Mouse (Mus musculus) mature B cell (primary cell): Measurements from ENCODE around the gene Sema6d.

ENCODE experiments used
- in situ Hi-C: fragments of 300-500 bp; cut with MboI; formaldehyde crosslinking; loops from 2 replicates; pipeline ENCODE4 v1.14.3; 2019

Sema6d gene

DNA sequence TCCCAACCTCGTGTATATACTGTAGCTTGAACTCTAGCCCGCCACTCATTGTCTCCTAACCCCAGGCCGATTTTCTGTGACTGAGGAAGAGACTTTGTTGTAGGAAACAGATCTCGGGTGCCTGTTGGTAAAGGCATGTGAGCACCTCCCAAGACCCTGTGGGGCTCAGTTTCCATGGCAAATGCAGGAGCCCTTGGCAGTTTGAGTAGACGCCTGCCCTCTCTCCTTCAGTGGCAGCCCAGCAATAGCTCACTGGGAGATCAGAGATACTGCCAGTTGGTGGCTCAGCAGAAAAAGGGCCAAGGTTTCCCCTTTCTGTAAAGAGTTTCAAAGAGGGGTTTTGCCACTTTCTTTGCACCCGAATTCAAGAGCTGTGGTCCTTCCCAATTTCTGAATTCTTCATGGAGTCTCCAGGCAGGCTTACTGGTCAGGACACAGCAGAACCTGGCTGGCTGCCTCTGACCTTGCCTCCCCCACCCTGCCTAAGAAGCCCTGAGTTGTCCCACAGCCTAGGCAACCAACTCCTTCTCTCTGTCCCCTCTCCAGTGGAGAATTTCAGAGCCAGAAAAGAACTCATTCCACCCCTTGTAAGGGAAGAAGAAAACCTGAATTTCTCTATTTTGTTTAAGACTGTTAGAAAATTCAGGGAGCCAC is 312.1 kb downstream of the Sema6d start:
- in situ Hi-C loops = no loop called here

DNA sequence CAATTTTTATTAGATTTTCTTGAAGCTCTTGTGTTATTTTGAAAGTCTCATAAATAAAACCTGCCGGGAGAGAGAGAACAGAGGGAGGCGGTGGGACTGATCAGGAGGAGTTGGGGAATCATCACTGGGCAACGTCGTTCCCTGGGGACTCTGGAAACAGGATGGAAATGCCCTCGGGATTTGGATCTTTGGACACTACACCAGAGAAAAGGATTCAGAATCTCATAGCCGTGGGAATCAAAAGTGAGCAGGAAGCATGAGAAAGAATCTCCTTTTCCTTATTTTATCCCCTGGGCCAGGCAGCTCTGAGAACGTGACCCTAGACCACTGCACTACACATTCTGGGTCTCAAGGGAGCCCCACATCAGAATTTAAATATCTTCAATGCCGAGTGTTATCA is 313.8 kb downstream of the Sema6d start:
- in situ Hi-C loops = no loop called here

DNA sequence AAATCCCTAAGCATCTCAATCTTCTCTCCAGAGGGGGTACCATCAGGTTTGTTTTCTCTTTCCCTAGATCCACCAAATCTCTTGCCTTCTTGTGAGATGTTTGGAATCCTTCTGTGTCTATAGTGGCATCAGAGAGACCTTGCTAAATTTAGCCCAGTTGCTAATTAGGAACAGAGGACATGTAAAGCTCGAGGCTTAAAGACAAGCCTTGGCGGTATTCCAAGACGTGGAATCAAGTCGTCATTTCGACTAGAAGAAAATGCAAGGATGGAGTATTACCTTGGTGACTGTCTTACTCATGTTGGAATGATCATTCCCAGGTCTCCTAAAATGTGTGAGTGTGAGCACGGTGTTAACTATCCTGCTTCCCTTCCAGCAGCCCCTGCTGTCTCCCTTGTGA is 314.2 kb downstream of the Sema6d start:
- in situ Hi-C loops = no loop called here

DNA sequence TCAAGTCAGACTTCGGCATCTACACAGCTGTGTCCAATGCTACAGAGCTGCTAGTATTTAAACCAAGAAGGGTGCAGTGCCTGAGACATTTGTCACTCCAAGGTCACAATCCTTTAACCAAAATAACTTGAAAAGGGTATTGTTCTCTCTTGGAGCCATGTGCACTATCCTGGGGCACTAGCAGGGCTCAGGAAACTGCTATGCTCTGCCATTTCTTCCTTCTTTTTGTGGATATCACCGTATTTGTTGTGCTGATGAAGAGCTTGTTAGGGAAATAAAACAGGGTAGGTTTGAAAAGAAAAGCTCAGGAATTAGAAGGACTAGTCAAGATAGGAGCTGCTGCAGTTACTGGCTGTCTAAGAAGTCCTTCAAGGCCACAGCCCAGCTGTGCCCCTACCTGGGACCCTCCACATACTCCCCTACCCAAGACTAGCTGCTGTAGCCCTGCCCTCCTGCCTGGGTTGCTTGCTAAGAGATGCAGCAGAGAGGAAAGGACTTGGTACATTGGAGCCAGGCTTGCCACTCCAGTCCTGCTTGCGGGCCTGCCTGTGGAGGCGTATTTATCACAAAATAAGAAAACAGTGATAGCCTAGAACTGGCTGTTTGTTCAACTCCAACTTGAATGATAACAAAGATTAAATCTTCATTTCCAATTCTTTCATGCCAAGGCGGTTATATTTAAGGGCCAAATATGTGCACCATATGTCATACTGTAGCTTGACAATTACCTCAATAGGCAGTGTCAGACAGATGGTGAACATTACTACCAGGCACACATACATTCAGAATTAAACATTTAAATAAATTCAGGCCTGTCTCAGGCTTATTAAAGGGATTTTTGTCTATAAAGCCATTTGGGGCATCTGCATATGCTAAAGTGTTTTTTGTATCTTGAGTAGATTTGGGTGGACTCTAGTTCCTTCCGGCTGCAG is 315.1 kb downstream of the Sema6d start:
- in situ Hi-C loops = no loop called here

DNA sequence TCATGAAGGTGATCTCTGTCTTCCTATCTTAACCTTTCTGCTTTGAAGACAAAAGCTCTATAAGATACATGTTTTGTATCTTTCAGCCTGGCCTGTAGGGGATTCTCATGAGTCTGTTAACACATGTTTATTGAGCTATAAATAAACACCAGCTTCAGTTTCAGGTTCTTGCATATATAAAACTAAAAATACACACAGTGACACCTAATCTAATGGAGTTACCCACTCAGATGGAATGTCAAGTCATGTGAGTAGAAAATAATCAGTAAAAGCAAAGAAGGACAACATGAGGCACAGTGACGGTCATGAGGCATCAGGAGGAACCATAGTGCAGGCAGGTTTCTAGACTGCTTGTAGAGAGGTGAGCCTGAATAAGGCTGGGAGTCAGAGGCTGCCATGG is 319.2 kb downstream of the Sema6d start:
- in situ Hi-C loops = no loop called here

DNA sequence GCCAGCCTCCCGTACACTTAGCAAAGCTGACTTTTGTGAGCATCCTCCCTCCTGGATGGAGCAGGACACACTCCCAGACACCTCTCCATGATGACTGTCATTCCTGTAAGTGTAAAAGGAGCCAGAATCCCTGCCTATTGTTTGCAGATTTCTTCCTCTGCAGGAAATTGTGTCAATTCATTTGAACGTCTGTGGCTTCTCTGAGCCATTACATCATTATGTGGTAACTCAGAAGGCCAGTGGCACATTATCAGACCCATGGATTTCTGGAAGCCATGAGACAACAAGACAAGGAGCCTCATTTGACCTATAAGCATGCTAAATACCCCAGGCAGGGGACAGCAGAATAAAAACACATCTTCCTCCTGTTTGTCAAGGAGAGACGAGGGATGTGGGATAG is 327.0 kb downstream of the Sema6d start:
- in situ Hi-C loops = no loop called here

DNA sequence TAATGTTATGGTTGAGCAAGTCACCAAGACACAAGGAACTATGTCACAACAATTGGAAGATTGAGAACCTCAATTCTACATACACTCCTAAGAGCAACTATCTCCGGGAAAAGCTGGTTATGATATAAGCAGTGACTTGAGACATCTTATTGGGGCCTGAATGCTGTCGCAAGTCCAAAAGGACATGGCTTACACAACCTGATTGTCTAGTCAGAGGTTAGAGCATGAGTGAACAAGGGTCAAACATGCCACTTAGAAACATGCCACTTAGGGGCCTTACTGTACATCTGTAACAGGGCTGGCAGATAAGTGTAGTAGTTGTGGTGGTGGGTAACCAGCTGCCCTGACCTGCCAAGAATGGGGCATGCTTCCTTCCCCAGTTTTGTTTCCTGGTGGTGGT is 328.6 kb downstream of the Sema6d start:
- in situ Hi-C loops = no loop called here

DNA sequence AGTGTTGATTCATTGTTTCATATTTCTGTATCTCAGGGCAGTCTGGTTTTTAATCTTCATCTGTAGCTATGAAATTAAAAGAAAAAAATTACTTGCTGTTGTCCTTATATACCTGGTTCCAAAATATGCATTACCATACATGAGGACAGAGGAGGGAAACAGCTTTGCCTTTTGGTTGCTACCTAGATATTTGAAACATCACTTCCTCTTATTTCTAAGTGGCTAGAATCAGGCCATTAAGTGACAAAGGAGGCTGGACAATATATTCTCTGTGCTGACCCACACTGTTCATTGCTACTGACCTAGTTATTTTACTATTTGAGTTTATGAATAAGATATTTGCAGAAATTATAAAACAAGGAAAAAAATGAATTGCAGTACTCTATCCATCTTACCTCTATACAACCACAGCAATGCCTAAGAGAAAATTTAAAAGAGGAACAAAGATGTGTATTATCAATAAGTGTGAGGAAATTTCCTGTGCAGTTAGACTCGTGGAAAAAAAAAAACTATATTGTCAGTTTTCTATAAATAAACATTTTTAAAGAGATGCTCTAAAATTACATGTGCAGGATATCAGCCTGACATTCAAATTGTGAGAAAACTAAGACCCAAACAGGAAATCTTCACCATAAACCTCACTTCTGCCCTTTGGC is 330.5 kb downstream of the Sema6d start:
- in situ Hi-C loops = no loop called here

DNA sequence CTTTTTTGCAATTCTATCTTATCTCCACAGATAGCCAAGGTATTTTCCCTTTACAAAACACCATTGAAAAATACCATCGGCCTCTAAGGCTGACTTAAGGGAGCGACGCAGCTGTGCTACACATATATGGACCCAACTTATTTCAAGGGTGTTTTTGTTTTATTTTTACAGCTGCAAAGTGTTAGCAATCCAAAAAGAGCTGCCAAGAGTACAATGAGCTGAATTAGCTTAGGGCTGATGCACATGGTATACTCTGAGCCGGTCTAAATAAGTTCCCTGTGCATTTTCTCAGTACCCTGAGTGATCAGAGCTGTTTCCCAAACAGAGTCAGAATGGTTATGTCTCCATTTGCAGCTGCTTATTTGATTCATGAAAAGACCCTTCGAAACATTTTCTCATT is 340.0 kb downstream of the Sema6d start:
- in situ Hi-C loops = no loop called here

DNA sequence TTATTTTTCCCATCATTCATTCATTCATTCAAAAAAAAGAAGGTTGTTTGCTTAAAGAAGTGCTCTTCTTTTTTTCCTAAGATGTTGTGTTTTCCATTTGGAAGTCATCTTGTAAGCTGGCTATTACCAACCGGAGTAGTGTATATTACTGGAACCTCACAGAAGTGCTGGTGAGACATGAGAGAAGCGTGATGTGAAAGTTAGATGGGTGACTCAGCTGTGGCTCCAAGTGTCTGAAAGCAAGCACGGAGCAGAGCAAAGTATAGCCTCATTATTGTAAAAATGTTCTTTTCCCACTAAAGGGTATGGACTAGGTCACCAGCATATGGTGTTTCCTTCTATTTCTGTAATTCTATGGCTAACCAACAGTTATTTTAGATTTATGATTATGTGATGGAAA is 340.9 kb downstream of the Sema6d start:
- in situ Hi-C loops = no loop called here

DNA sequence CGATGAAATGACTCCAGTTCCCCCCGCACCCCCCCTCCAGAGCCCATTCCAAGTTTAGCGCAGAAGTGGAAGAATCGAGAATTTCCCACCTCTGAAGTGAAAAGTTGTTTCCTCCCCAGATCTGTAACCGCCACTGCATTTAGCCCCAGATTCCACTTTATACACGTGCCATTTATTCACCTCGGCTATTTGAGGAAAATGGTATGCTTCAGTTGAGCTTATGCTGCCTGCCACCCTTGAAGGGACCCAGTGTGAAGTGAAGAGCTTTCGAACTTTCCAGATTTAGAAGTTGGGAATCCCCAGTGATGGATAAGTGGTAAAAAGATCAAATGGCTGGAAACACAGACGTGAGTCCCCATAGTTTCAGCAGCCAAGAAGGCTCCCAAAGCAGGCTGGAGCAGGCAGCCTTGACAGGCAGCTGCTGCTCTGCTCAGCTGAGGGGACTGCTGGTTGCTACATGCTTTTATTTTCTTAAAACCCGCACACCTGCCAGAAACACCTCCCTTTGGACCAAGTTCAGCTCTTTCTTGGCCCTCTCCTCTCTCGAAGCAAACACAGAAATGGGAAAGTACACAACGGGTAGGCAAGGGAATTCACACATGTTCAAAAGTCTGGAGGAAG is 345.7 kb downstream of the Sema6d start:
- in situ Hi-C loops = no loop called here

DNA sequence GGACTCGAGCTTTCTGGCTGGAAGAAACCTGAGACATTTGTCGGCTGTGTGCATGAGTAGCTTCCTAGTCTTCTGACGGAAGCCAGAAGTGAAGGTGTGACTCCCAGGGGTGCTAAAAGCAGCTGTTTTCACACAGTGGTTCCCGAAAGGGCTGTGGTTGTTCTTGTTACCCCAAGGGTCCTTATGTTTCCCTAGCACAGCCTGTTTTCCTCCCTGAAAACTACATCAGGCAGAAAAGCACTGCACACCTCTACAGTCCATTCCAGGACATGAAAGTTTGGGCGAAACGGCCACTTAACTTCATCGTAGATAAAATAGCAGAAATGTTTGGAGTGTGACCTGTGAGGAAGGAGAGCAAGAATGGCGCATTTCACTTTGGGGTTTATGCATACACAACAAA is 346.9 kb downstream of the Sema6d start:
- in situ Hi-C loops = no loop called here

DNA sequence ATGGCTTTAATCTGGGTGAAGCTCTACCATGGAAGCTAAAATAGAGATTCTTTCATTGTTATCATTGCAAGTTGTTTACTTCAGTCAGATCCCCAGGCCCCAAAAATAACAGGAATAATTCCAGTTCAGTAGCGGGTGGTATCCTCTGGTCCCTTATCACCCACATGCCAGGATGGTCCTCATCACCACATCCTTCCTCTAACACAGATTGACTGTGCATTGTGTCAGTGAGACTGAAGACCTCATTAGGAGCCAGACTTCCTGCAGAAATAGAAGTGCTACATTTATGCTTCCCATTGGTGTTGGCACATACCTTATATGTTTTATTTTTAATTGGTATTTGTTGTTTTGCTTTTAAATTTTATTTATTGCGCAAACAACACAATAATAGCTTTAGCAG is 354.4 kb downstream of the Sema6d start:
- in situ Hi-C loops = no loop called here

DNA sequence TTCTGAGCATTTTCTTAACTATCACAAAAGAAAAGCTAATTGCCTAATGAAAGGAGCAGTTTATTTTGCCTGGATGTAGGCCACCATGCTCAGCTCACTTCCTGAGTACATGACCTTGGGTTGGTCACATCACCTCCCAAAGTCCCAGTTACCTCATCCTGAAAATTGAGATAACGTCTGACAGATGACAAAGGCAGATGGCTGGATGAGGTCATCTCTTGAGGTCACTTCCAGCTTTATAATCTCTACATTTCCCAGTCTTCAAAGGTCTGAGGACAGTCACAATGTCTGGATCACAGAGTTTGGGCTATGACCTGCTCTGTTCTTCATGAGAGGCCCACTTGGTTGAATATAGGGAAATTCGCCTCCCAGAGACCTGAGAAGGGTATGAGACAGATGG is 366.1 kb downstream of the Sema6d start:
- in situ Hi-C loops = no loop called here

DNA sequence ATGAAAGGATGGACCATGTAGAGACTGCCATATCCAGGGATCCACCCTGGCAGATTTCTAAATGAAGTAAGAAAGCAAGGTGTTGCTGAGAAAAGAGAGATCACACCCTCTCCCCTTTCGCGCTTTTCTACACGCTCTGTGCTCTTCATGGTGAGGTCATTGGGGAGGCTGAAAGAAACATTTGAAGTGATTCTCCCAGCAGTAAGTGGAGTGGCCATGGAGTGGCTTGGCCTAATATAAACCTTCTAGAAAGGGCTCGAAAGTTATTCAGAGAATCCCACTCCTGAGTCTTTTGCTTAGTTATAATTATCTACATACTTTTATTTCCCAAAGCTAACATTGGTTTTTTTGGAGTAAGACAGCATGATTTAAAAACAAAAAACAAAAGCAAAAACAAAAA is 367.2 kb downstream of the Sema6d start:
- in situ Hi-C loops = no loop called here

DNA sequence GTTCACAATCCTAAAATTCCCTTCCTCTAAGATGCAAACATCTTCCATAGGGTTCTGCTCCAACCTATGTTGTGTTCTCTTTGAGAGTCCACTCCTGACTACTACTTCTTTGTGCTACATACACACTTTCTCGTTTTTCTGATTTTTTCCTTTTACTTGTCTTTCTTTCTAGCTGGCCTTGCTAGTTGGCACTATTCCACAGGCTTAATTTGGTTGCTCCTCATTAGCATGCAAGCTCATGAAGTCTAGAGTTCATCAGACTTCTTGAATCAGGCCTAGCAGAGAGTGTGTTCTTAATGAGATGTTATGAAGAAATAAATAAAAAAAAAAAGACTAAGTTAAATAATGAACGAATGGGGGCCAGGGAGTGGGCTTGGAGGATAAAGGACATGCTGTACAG is 368.3 kb downstream of the Sema6d start:
- in situ Hi-C loops = no loop called here

DNA sequence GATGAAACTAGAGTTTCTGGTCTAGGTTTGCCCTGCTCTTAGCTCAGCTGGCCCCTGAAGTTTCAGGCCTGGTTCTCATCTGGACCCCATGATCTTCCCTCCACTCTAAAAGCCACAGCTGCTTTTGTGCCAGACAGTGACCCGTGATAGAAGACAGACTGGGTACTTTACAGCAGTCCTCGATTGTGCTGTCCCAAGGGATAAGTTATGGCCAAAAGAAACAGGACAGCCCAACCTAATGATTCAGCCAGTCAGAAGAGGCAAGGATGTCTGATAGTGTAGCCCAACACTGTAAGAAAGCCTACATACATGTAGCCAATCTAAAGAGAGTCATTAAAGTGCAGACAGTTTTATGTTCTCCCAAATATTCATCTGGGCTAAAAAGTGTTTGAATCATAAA is 371.2 kb downstream of the Sema6d start:
- in situ Hi-C loops = no loop called here

DNA sequence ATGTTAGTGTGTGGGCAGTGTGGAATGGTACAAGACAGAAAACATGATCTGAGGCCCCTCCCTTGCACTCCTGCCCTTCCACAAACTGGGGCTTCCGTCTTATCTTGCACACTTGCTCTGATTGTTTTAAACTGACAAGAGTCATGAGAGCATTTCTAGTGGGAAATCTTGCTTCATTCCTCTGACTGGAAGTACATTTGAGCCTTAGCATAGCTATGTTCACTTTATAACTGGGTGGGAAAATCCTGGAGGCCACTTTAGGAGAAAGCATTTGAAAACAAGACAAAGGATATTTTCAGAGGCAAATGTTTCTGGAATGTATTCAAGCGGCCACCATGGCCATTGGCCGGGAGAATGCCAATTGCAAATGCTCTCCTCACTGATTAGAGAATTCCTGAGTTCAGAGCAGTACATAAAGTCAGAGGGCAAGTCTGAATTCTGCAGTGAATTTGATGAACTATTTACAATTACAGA is 371.6 kb downstream of the Sema6d start:
- in situ Hi-C loops = no loop called here

DNA sequence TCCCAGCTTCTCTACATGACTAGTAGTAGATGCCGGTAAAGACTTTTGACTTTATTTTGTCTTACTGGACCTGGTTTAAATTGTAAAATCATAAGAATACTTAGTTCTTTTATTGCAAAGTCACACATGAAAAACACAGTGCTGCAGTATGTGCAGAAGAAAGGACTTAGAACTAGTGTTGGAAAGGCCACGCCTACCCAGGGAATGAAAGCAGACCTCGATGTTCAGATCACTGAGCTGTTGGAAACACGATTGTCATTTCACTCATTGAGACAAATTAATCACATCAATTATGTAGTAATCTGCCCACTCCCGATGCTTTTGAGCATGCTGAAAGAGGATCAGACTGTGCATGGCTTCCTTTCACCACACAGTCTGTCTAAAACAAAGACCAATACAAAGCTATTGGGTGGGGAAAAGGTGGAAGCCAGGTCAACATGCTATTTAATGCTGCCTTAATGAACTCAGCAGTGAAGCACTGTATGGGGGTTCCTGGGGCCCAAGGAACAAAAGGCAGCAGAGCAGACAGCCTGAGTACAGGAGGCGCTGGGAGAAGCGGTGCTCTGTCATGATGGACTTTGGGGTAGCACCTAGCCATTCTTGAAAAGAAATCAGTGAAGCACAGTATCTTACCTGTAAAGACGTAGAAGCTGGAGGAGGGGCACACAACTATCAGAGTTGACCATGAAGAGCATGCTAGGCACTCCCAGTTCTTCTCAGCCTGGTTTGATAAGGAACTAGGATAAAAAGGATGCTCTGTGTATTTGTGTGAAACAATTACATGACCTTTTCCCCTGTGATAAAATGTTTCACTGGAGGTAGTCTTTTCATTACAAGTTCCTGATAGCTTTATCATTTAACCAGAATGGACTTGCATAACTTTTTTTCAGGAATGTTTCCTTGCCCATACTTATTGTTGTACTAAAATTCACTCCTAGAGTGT is 375.5 kb downstream of the Sema6d start:
- in situ Hi-C loops = no loop called here

DNA sequence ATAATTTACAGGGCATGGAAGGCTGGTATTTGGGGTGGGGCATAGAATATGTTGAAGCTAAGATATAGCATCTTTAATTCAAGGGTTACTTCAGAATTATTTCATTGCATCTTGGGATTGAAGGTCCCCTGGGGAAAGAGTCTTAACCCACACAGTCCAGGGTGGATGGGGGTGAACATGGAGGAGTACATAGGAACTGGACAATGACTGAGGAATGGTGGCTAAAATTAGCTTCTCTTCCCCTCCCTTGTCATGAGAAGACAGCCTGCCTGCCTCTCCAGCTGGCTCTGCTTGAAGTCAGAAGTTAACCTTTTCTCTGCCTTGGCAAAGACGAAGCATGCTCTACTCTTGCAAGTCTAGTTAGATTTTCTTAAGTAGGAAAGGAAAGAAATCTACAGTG is 377.7 kb downstream of the Sema6d start:
- in situ Hi-C loops = no loop called here

DNA sequence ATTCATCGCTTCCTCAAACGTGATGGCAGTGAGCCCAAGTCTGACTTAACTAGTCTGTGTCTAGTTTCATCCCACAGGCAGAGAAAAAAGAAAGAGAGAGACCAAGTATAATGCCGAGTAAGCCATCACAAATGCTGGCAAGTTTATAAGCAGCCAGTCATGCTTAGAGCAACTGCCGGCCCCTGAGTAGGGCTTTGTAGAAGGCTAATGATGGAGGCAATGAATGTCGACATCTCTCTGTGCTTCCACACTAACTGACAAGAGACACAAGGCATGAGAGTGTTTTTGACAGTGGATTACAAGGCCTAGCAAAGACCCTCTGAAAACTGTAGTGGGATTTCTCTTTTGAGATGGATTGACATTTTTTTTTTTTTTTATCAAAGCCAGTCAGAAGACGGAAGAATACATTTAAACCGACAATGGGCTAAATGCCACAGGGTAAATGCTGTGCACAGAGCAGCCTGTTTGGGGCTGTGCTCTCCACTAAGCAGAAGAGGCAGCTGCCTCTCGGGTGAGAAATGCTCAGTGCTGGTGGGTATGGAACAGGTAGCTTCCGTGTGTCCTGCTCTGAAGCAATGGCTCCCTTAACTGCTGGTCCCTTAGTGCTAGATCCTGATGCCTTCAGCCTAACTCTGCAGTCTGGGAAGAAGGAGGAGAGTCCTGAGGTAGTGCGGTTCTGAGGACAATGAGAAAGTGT is 380.7 kb downstream of the Sema6d start:
- in situ Hi-C loops = no loop called here
